In the genomic region with DNA sequence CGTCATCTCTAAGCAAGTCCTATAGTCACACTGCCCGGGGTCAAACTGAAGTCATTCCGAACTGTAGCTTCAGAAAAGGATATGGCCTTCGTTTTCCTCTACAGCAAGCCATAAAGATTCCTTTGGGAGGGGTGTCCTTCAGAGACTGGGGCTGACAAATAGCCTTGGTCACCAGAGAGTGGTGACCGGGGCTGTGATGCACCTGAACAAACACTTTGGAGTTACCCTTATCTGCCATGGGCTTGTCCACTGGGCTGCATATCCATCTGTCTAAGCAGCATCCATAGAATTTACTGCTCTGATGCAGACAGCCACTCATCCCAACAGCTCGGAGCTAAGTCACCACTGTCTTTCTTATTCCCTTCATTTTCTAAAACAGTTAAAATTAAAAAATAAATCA, we compare ENCODE assay signal across 20 mouse cellular contexts.
A peak's percentile ranks its signal among the peaks of the same experiment; 100 is the strongest.
DNase-seq lines count a peak whose midpoint lies in the region; ATAC-seq lines count a peak whose summit lies in the region.
"Had no signal": no experiment of that assay in that cellular context is flagged by ENCODE, and none has a peak within 500 bp of the region (broad histone marks: within the 10 kb centered on the region; RNA-seq: fewer than 3 reads in every experiment).

No protein-coding gene starts in this region.

- WGBS in kidney, embryonic 14.5 days, result 29% methylated on average over 6 of the region's 6 CpGs

- no peaks in the 10 kb centered on the region for H3K27me3 ChIP-seq in kidney, embryonic 14.5 days (ENCODE audit: control insufficient read depth, insufficient read depth, low read length)
- H3K27me3 ChIP-seq: embryonic facial prominence, embryonic 15.5 days; forebrain, embryonic 12.5 days had no signal

- no peak overlapping the region for H3K27ac ChIP-seq in kidney, embryonic 14.5 days (ENCODE audit: low read depth, low read length)
- H3K27ac ChIP-seq: embryonic facial prominence, embryonic 13.5 days; embryonic facial prominence, embryonic 15.5 days; forebrain, embryonic 10.5 days; forebrain, embryonic 12.5 days had no signal

- ATAC-seq in kidney, embryonic 14.5 days (ENCODE audit: low FRiP score, low TSS enrichment), result peak; percentile 51; the same call in 1 of the 2 replicates
- ATAC-seq: forebrain, embryonic 14.5 days; forebrain, embryonic 16.5 days had no signal

- H3K4me2 ChIP-seq in kidney, embryonic 14.5 days (replicated peaks; ENCODE audit: low read depth, low read length), result no peak overlapping the region
- H3K4me2 ChIP-seq: embryonic facial prominence, embryonic 13.5 days; embryonic facial prominence, embryonic 15.5 days; forebrain, embryonic 12.5 days had no signal

- H3K4me1 ChIP-seq in kidney, embryonic 14.5 days (ENCODE audit: control insufficient read depth, insufficient read depth, low read length), result no peaks in the 10 kb centered on the region
- H3K4me1 ChIP-seq: forebrain, embryonic 12.5 days had no signal

- 0 out of 2 replicates have a peak, but pooled peaks cover 3% of the 10 kb centered on the region for H3K9me3 ChIP-seq in kidney, embryonic 14.5 days (ENCODE audit: control insufficient read depth, low read length)
- H3K9me3 ChIP-seq: embryonic facial prominence, embryonic 15.5 days; forebrain, embryonic 10.5 days; forebrain, embryonic 12.5 days had no signal

- H3K36me3 ChIP-seq in kidney, embryonic 14.5 days (ENCODE audit: control insufficient read depth, insufficient read depth, low read length), result no peaks in the 10 kb centered on the region
- H3K36me3 ChIP-seq: embryonic facial prominence, embryonic 13.5 days; embryonic facial prominence, embryonic 15.5 days; forebrain, embryonic 10.5 days; forebrain, embryonic 12.5 days had no signal

- no peak overlapping the region for H3K4me3 ChIP-seq in kidney, embryonic 14.5 days (ENCODE audit: low read length)
- H3K4me3 ChIP-seq: embryonic facial prominence, embryonic 13.5 days; embryonic facial prominence, embryonic 15.5 days; erythroblast, embryonic 14.5 days; forebrain, embryonic 10.5 days; forebrain, embryonic 12.5 days had no signal

- DNase-seq in embryo, embryonic 9.5 days (ENCODE audit: extremely low spot score), result peak; percentile 18
- no peak for DNase-seq in embryo, embryonic 11 days
- DNase-seq in kidney, postnatal 25 days, result no peak
- DNase-seq: adrenal gland, adult 2 months; adrenal gland, postnatal 10 days; adrenal gland, postnatal 25 days; cerebellum, adult 11 months; cerebellum, adult 18-20 months; cerebellum, adult 8-10 months; cerebellum, adult 9-11 months; cerebellum, postnatal 14 days; cerebellum, postnatal 36 days had no signal

- H3K9ac ChIP-seq in kidney, embryonic 14.5 days (ENCODE audit: low read depth, low read length), result no peak overlapping the region
- H3K9ac ChIP-seq: embryonic facial prominence, embryonic 13.5 days; embryonic facial prominence, embryonic 15.5 days; forebrain, embryonic 12.5 days had no signal
